Mouse (Mus musculus) heart, postnatal 14 days (tissue): Measurements from ENCODE around the gene Panx1. TPM values are rescaled to one million over a fixed set of nuclear protein-coding genes. Genes with fewer than 3 reads are reported as not detected.

Experiments used
- DNase-seq, 2 experiments: peaks; one replicate each; pipeline ENCODE4 v3.0.0; 2021 to 2022
- intact Hi-C: fragments of 180-260 bp; cut with DNase I; formaldehyde crosslinking; loops from one replicate; pipeline ENCODE4 v1.15.1; 2025
- total RNA-seq, 2 experiments: library from RNA; stranded (reverse); gene quantifications; 2 replicates each; pipeline ENCODE4 v1.2.3; 2021

Gene Panx1
- total RNA-seq, 2 experiments from 2014 or later = 6.2 to 6.4 TPM

DNA sequence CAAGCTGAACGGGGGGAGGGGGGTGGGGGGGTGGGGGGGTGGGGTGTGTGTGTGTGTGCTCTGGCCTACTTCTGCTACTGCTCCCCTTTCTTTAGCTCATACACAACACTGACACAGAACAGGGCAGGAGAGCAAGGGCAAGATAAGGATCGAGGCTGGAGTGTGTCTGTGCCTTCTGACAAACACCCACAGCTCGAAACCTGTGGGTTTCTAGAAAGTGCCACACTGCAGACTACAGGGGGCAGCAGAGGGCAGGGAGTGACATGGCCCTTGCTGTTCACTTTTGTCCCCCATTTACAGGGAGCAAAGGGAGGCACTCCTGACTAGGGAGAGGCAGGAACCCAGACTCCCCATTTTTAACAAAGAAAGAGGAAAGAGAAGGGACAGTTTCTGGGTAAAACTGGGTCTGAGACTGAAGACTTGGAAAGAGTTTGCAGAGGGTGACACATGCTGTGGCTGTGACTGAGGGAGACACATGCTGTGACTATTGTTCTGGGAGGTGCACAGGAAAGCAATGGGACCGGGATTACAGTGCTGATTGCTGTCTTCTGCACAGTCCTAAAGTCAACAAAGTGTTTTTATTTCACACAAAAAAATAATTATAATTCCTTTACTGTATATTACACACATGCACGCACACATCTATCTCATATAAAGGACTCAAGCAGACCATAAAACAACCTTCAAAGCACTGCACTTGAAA lies 16.1 kb downstream of the Panx1 start:
- intact Hi-C loops = loop anchor here (2.0 kb wide), 1 partner anchor 182 kb away; no protein-coding TSS in a partner anchor
- DNase-seq = peak; percentile 69 to 79

DNA sequence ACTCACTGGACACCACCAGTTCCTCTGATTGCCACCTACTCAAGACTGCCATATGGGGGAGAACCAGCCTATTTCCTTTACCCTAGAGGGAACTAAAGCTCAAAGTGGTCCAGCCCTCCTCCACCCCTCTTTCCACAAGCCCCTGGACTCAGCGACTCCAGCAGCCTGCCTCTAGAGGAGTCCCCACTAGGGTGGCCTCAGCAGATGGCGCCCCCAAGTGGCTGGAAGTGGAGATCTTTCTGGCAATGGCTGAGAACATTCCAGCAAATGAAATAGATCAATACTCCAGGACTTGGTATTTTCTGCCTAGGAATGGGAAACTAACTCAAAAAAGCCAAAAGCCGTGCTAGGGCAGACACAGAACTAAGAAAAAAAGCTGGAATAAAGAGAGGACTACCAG lies 17.6 kb downstream of the Panx1 start:
- no peak for DNase-seq
- intact Hi-C loops = loop anchor here (2.0 kb wide), 1 partner anchor 183 kb away; no protein-coding TSS in a partner anchor

DNA sequence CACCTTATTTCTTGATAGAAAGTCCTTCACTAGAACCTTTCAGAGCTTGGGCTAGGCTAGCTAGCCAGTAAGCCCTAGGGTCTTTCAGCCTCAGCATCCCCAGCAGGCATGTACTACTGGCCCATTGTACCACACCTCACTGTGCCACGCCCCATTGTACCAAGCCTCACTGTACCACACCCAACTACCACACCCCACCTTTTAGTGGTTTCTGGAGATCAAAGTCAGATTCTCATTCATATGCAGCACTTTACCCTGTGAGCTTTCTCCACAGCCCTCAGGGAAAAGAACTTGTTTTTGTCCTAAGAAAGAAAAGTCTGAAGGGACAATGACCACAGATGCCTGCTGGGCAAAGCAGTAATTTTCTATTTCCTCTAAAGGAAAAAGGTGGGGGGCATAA lies 22.2 kb downstream of the Panx1 start:
- intact Hi-C loops = no loop called here
- no peak for DNase-seq

DNA sequence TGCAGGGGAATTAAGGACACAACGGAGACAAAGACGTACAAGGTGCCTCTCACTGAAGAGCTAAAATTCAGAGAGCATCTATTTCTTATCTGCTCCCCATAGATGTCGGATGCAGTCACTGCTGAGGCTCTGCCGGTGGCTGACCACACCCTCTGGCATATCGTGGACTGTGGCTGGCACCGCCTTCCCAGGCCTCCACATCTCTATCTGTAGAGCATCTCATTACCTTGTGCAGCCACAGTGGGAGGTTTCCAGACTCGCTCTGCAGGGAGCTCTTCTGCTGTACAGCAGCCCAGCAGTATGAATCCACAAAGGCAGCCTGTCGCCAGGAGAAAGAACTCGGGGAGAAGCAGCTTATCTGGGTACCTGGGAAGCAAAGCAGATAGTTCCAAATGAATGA lies 24.1 kb downstream of the Panx1 start:
- intact Hi-C loops = no loop called here

DNA sequence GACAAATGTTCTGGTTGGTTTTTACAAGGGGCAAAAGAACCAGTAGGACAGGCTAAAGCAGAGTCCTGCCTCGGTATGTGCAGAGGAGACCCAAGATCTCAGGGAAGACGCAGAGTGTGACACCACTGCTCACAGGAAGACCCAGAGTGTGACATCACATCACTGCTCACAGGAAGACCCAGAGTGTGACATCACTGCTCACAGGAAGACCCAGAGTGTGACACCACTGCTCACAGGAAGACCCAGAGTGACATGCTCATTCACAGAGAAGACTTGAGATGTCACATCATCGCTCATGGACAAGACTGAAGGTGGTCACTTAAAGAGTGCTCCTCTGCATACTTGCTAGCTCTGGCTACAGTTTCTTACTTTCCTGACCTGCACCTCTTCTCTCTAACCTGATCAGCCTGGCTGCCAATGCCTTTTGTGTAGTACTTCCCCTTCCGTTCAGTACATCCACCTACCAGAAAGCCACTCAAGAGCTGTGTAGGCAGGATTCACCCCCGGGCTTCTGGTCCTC lies 24.7 kb downstream of the Panx1 start:
- intact Hi-C loops = no loop called here
- no peak for DNase-seq

More for the DNA sequence above, 24.1 kb downstream of the Panx1 start:
- DNase-seq = no peak

DNA sequence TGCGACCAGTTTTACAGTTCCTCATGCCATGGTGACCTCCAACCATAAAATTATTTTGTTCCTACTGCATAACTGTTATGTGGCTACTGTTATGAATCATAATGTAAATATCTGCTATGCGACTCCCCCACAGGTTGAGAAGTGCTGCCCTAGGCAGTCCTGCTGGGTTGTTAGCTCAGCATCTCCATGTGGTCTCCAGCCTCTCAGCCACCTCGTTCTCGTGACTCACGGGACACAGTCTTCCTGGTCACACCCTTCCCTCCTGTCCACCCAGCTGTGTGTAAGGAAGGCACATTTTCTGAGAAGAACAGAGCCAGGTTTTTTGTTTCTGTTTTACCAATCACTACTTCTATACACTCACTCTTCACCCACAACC lies 26.5 kb downstream of the Panx1 start:
- intact Hi-C loops = no loop called here
- DNase-seq = no peak

DNA sequence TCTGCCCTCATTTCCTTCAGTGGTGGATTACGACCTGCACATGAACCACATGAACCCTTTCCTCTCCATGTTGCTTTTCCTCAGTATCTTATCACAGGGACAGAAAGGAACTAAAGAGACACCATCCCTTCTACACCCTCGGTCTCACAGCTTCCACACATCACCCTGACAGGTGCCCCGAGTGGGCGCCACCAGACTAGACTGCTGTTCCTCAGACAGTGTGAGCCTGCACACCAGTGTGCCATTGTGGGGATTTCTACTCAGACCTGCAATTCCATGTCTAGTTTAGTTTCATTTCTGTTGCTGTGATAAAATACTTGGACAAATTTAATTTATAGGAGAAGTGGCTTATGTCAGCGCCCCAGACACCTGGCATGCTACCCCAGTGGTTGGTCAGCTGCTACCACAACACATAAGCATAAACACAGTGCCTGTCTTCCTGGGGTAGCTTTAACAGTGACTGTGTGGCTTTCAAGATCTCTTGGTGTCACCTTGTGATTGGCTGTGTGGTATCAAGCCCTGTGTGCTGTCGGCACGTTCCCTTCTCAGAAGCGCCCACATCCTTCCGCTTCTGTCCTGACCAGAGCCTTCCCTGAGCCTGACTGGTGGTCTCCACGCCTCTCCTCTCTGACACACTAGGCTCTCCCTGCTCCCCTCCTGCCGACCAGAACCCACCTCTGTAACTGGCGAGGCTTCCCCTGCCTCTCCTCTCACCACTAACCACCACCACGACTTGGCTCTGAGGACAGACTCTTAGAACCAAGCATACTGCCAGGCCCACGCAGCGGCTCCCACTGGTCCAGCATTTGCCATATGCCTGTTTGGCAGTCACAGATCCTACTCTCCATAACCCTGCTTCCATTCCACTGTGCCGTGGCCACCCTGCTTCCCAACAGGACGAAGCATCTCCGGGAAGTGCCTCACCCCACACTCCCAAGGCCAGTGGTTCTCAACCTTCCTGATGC lies 27.2 kb downstream of the Panx1 start:
- DNase-seq = no peak
- intact Hi-C loops = no loop called here

DNA sequence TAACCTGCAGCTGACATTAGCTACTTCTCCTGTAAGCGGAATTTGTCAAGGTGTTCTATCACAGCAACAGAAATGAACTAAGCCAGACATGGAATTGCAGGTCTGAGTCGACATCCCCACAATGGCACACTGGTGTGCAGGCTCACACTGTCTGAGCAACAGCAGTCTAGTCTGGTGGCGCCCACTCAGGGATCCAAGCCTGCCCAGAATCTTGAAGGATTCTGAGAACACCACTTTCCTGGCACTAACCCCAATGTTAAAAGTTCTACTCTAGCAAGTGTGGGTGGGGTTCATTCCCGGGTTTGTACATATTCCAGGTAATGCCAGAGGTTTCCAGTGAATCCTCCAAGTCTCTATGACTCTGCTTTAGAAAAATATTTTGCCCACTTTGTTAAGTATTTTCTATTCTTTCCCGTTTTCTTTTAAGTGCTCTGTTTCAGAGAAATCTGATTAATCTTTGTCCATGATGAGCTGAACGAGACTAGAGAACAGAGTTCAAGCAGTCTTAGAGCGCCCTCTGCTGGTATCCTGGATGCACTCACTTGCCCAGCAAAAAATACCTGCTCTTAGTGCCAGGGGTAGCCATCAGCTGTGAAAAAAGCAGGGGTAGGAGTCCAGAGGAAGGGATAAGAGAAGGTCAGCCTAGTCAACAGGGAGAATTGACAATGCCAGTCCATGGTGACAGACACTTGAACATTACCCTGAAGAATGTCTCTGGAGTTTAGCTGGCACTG lies 29.9 kb downstream of the Panx1 start:
- peak; percentile 68 to 81 for DNase-seq
- intact Hi-C loops = loop anchor here (2.0 kb wide), 3 partner anchors 149 to 243 kb away; no protein-coding TSS in a partner anchor

DNA sequence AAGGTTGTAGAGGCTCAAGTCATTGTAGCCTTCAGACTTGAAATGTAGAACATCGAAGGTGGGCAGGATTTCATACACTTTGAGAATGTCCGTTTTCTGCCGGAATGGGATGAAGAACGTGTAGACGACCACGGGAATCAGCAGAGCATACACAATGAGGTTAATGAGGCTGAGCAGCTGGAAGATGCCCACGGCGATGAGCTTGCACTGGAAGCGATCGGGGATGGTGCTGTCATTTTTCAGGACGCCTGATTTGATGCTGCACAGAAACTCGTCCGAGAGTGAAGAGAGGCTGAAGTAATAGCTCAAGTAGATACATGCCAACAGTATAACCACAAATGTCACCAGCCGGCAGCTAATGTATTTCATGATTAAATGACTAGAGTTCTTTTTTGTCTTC lies 37.7 kb downstream of the Panx1 start:
- intact Hi-C loops = no loop called here
- no peak for DNase-seq

DNA sequence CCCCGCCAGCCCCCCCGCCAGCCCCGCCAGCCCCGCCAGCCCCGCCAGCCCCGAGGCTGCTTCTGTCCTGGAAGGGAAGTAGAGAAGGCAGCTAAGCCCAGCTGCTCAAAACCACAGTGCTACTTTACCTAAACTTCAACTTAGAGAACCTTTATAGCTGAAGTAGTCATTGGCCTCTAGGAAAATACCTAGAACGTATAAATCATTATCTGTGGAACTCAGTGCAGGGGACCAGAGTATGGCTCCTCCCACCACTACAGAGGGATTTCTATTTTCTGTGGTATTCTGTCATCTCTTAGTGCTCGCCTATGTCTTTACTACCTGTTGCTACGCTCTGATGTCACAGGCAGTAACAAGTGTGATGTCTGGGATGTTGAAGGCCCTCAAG lies 41.0 kb downstream of the Panx1 start:
- no peak for DNase-seq

DNA sequence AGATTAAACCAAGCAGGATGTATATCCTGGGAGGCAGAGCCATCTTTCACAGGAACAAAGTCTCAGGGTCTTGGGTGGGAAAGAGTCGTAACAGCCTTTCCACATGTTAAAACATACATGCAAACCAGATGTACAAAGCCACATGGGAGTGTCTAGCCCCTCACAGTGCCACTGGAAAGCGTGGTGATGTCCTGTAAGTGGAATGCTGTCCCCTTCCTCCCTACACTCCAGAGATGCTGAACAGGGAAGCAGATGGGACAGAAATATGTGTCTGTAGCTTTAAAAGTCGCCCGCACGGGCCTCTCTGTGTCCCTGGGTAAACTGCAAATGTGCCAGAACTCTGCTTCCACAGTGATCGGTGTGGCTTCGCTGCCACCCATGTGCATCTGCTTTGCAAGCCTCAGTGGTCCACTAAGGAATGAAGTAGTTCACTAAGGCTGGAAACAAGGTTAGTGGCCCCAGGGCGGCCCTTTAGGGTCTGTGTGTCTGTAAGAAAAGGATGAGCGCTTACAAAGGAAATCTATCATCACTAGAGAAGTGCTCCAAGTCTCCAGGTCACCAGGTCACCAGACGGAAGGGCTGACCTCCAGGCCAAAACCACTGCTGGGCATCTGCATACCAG lies 41.5 kb downstream of the Panx1 start:
- no peak for DNase-seq
- intact Hi-C loops = no loop called here

More for the DNA sequence above, 41.0 kb downstream of the Panx1 start:
- intact Hi-C loops = no loop called here

DNA sequence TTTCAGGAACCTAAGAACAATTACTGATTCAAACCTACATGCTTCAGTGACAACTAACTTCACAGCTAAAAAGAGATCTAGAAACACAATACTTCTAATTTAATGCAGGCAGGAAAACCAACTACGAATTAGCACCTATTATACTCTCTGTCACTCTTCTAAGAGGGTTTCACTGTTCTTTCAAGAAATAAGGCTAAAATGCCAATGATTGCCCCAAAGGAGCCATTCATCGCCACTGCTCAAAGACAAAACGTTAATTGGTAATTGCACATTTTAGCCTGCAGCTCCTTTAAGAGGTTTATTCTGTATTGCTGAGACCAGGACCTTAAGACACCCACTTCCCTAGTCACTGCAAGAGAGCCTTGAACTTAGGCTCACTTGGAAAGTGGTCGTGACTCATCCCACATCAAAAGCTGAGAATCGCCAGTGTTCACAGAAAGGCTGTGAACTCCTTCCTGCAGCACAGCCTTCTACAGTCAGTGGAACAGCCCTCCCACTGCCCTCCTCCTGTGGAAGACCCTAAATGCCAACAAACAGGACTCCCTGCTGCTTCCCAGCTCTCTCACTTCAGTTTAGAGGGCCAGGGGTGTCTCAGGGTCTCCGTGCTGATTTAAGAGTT lies 42.2 kb downstream of the Panx1 start:
- no peak for DNase-seq
- intact Hi-C loops = no loop called here

DNA sequence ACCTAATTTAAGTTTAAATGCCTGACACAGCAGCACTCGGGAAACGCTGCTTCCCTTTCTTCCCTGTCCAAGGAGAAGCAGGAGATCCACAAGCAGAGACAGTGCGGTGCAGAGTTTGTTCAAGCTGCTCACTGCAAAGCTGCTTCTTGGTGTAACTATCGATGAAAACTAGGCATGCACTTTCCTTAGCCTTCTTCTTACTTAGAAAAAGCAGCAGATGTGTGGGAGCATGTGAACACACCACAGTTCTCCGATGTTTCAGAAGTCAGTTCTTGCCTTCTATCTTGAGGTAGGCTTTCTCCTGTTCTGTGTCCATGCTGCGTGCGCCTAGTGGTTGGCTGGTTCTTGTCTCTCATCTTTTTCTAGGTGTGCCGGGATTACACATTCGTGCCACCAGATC lies 46.5 kb downstream of the Panx1 start:
- DNase-seq = no peak
- intact Hi-C loops = no loop called here

DNA sequence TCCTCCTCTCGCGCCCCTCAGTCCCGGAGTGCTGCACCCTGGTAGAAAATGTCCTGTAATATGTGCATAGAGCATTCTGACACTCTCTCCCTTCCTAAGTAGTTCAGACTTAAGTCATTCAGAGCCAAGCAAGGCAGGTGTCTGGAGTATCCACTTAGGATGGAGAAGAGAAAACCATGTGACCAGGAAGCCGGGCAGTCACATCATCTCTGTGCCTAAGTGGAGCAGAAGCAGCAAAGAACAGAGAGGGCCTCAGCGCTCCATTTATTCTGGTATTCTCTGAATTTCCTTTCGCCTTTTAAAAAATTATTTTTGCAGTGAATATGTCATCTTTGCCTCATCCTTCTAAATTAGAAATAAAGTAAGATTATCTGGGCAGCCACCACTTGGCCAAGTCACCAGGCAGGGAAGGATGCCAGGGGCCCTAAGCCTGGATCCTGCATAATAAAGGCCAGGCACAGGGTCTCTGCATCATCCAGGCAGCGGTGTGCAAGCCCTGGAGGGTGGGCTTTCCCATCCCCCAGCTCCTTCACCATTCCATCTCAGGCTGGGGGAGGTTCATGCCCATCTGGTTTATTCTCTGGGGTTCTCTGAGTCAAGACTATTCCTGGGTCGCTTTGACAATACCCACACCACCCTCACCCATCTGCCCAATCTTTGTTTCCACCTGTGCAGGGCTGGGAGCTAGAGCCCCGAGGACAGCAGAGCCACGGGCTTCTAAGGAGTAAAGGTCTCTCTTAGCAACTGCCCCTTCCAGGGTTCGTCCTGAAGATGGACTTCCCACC lies 47.8 kb downstream of the Panx1 start:
- no peak for DNase-seq
- intact Hi-C loops = no loop called here

DNA sequence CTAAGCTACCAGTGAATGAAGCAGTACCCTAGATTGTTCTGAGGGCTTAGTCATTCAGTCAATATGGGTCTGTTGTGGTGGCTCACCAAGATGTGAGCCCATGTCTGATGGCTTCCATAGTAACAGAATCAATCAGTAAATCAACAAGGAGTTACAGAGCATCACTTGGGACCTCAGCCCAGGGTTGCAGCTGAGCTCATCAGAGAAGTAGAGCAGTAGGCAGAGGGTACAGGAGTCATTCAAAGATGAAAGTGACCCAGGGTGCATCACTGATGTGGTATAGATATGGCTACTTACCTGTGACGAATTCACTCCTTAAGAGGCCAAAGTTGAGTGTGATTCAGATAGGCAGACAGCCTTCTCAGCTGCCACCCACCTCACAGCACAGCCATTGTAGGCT lies 49.8 kb downstream of the Panx1 start:
- no peak for DNase-seq
- intact Hi-C loops = no loop called here

DNA sequence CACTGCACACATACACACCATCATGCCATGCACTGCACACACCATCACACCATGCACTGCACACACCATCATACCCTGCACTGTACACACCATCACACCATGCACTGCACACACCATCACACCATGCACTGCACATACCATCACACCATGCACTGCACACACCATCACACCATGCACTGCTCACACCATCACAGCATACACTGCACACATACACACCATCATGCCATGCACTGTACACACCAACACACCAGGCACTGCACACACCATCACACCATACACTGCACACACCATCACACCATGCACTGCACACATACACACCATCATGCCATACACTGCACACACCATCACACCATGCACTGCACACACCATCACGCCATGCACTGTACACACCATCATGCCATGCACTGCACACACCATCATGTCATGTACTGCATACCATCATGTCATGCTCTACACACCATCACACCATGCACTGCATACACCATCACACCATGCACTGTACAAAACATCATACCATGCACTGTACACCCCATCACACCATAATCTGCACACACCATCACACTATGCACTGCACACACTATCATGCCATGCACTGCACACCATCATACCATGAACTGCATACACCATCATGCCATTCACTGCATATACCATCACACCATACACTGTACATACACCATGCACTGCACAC lies 56.5 kb downstream of the Panx1 start:
- intact Hi-C loops = no loop called here

DNA sequence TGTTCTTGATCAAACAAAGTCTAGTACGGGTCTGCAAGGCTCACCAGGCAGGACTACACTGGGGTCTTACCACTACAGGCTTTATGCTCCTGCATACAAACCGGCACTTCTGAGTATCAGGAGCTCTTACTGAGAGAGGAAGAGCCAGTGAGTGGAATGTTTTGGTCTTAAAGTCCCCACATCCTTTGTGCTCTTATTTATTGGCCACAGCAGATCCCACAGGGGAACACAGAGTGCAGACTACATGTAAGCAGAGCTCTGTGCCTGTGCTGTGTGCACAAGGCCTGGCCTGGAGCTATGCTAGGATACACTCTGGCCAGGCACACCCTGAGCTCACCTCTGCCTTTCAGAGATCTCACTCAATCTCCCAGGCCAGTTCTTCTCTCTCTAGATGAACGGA lies 62.1 kb downstream of the Panx1 start:
- DNase-seq = no peak
- intact Hi-C loops = no loop called here

More for the DNA sequence above, 56.5 kb downstream of the Panx1 start:
- DNase-seq = no peak

DNA sequence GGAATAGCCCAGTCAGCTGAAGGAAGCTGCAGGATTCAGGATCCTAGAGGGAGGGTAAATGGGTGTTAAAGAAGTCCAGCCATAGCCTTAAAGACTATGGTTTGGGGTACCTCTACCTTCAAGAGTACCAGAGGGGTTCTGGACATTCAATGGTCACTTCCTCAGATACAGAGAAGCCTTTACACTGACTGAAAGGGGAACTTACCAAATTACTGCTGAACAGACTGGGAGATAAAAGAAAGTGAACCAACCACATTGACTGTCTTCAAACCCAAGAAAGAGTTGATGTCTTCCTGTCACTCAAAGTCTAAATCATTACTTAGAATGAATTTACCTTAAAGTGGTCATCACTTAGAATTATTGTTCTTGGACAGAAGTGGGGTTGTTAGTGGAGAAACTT lies 62.6 kb downstream of the Panx1 start:
- DNase-seq = no peak
- intact Hi-C loops = no loop called here
